Mouse (Mus musculus) lung, postnatal 0 days (tissue): ENCODE measurements at regions not wholly inside any gene's neighbourhood (a gene's known extent, or its start where the extent isn't known, plus 50 kb on each side); places are given as distances from the start of the nearest gene placed in this dataset.

Source experiments
- CTCF ChIP-seq: IDR thresholded peaks from 2 replicates; pipeline ENCODE4 v1.5.1; 2016; ENCODE audit warnings: antibody characterized with exemption, mild to moderate bottlenecking
- EP300 ChIP-seq: IDR thresholded peaks from 2 replicates; pipeline ENCODE4 v1.6.1; 2016; ENCODE audit warnings: antibody characterized with exemption, mild to moderate bottlenecking, control low read depth

- TF ChIP-seq CTCF (no peak), EP300 (no peak)
These were observed 91.2 kb upstream of the Dync1i1 start for GRCm38 (mm10) chr6:5634222-5634621.
